Mouse (Mus musculus): Measurements from ENCODE around the gene Cox10. TPM values are rescaled to one million over a fixed set of nuclear protein-coding genes. Genes with fewer than 3 reads are reported as not detected.

Gene Cox10
- polyA plus RNA-seq, 1 experiment from 2014 or later, result 30.1 TPM

GRCm38 (mm10) chr11:64066001-64066400 is 13.3 kb downstream of the Cox10 start:
- DNase-seq (ENCODE audit: low spot score) (no peak), ATAC-seq (replicated peaks; ENCODE audit: insufficient number of reproducible peaks, low FRiP score, low TSS enrichment, low read depth) (no peak)
- Histone ChIP-seq H3K4me3 (ENCODE audit: low read depth, low read length) (no peak overlapping the region), H3K36me3 (replicated peaks; ENCODE audit: control insufficient read depth, insufficient read depth, low read depth, low read length) (no peaks in the 10 kb centered on the region), H3K9me3 (replicated peaks; ENCODE audit: control insufficient read depth, low read length) (no peaks in the 10 kb centered on the region), H3K27me3 (ENCODE audit: control insufficient read depth, insufficient read depth, low read length) (no peaks in the 10 kb centered on the region), H3K4me1 (ENCODE audit: control insufficient read depth, insufficient read depth, low read length) (no peaks in the 10 kb centered on the region), H3K4me2 (ENCODE audit: low read depth, low read length) (no peak overlapping the region), H3K9ac (replicated peaks; ENCODE audit: low read length) (no peak overlapping the region), H3K27ac (replicated peaks; ENCODE audit: low read depth, low read length) (no peak overlapping the region)
- WGBS, result 64% methylated on average over 2 of the region's 2 CpGs

GRCm38 (mm10) chr11:64063130-64063529 is 16.1 kb downstream of the Cox10 start:
- ATAC-seq (replicated peaks; ENCODE audit: insufficient number of reproducible peaks, low FRiP score, low TSS enrichment, low read depth), result no peak

GRCm38 (mm10) chr11:64062226-64062625 is 17.0 kb downstream of the Cox10 start:
- WGBS, result 97% methylated on average over 4 of the region's 4 CpGs

More at GRCm38 (mm10) chr11:64063130-64063529, 16.1 kb downstream of the Cox10 start:
- H3K4me3 ChIP-seq (ENCODE audit: low read depth, low read length), result no peak overlapping the region
- H3K27ac ChIP-seq (replicated peaks; ENCODE audit: low read depth, low read length), result no peak overlapping the region
- H3K4me1 ChIP-seq (ENCODE audit: control insufficient read depth, insufficient read depth, low read length), result no peaks in the 10 kb centered on the region
- WGBS, result 86% methylated on average over 3 of the region's 3 CpGs
- no peaks in the 10 kb centered on the region for H3K36me3 ChIP-seq (replicated peaks; ENCODE audit: control insufficient read depth, insufficient read depth, low read depth, low read length)
- H3K9ac ChIP-seq (replicated peaks; ENCODE audit: low read length), result no peak overlapping the region
- no peak for DNase-seq (ENCODE audit: low spot score)
- no peak overlapping the region for H3K4me2 ChIP-seq (ENCODE audit: low read depth, low read length)
- no peaks in the 10 kb centered on the region for H3K9me3 ChIP-seq (replicated peaks; ENCODE audit: control insufficient read depth, low read length)
- H3K27me3 ChIP-seq (ENCODE audit: control insufficient read depth, insufficient read depth, low read length), result no peaks in the 10 kb centered on the region

GRCm38 (mm10) chr11:64059305-64059704 is 20.0 kb downstream of the Cox10 start:
- ATAC-seq (replicated peaks; ENCODE audit: insufficient number of reproducible peaks, low FRiP score, low TSS enrichment, low read depth) (no peak), DNase-seq (ENCODE audit: low spot score) (no peak)
- WGBS, result 93% methylated on average over 2 of the region's 2 CpGs
- no peaks in the 10 kb centered on the region for H3K27me3 ChIP-seq (ENCODE audit: control insufficient read depth, insufficient read depth, low read length)
- H3K9ac ChIP-seq (replicated peaks; ENCODE audit: low read length), result no peak overlapping the region
- H3K27ac ChIP-seq (replicated peaks; ENCODE audit: low read depth, low read length), result no peak overlapping the region
- no peaks in the 10 kb centered on the region for H3K4me1 ChIP-seq (ENCODE audit: control insufficient read depth, insufficient read depth, low read length)
- H3K36me3 ChIP-seq (replicated peaks; ENCODE audit: control insufficient read depth, insufficient read depth, low read depth, low read length), result no peaks in the 10 kb centered on the region
- H3K9me3 ChIP-seq (replicated peaks; ENCODE audit: control insufficient read depth, low read length), result no peaks in the 10 kb centered on the region
- H3K4me2 ChIP-seq (ENCODE audit: low read depth, low read length), result no peak overlapping the region
- no peak overlapping the region for H3K4me3 ChIP-seq (ENCODE audit: low read depth, low read length)

More at GRCm38 (mm10) chr11:64062226-64062625, 17.0 kb downstream of the Cox10 start:
- ATAC-seq (replicated peaks; ENCODE audit: insufficient number of reproducible peaks, low FRiP score, low TSS enrichment, low read depth), result no peak
- H3K4me2 ChIP-seq (ENCODE audit: low read depth, low read length), result no peak overlapping the region
- H3K27ac ChIP-seq (replicated peaks; ENCODE audit: low read depth, low read length), result no peak overlapping the region
- H3K9me3 ChIP-seq (replicated peaks; ENCODE audit: control insufficient read depth, low read length), result no peaks in the 10 kb centered on the region
- H3K27me3 ChIP-seq (ENCODE audit: control insufficient read depth, insufficient read depth, low read length), result no peaks in the 10 kb centered on the region
- DNase-seq (ENCODE audit: low spot score), result no peak
- no peak overlapping the region for H3K9ac ChIP-seq (replicated peaks; ENCODE audit: low read length)
- H3K4me3 ChIP-seq (ENCODE audit: low read depth, low read length), result no peak overlapping the region
- no peaks in the 10 kb centered on the region for H3K4me1 ChIP-seq (ENCODE audit: control insufficient read depth, insufficient read depth, low read length)
- no peaks in the 10 kb centered on the region for H3K36me3 ChIP-seq (replicated peaks; ENCODE audit: control insufficient read depth, insufficient read depth, low read depth, low read length)

GRCm38 (mm10) chr11:64058474-64058873 is 20.8 kb downstream of the Cox10 start:
- 93% methylated on average over 3 of the region's 3 CpGs for WGBS
- Histone ChIP-seq H3K4me1 (ENCODE audit: control insufficient read depth, insufficient read depth, low read length) (no peaks in the 10 kb centered on the region), H3K9ac (replicated peaks; ENCODE audit: low read length) (no peak overlapping the region), H3K4me2 (ENCODE audit: low read depth, low read length) (no peak overlapping the region), H3K27ac (replicated peaks; ENCODE audit: low read depth, low read length) (no peak overlapping the region), H3K9me3 (replicated peaks; ENCODE audit: control insufficient read depth, low read length) (no peaks in the 10 kb centered on the region), H3K36me3 (replicated peaks; ENCODE audit: control insufficient read depth, insufficient read depth, low read depth, low read length) (no peaks in the 10 kb centered on the region), H3K27me3 (ENCODE audit: control insufficient read depth, insufficient read depth, low read length) (no peaks in the 10 kb centered on the region), H3K4me3 (ENCODE audit: low read depth, low read length) (no peak overlapping the region)
- ATAC-seq (replicated peaks; ENCODE audit: insufficient number of reproducible peaks, low FRiP score, low TSS enrichment, low read depth) (no peak), DNase-seq (ENCODE audit: low spot score) (no peak)

- Histone ChIP-seq H3K9me3 (replicated peaks; ENCODE audit: control insufficient read depth, low read length) (no peaks in the 10 kb centered on the region), H3K27ac (replicated peaks; ENCODE audit: low read depth, low read length) (no peak overlapping the region), H3K4me2 (ENCODE audit: low read depth, low read length) (no peak overlapping the region), H3K4me1 (ENCODE audit: control insufficient read depth, insufficient read depth, low read length) (no peaks in the 10 kb centered on the region), H3K9ac (replicated peaks; ENCODE audit: low read length) (no peak overlapping the region), H3K27me3 (ENCODE audit: control insufficient read depth, insufficient read depth, low read length) (no peaks in the 10 kb centered on the region), H3K36me3 (replicated peaks; ENCODE audit: control insufficient read depth, insufficient read depth, low read depth, low read length) (no peaks in the 10 kb centered on the region), H3K4me3 (ENCODE audit: low read depth, low read length) (no peak overlapping the region)
- DNase-seq (ENCODE audit: low spot score) (peak; percentile 61), ATAC-seq (replicated peaks; ENCODE audit: insufficient number of reproducible peaks, low FRiP score, low TSS enrichment, low read depth) (no peak)
- 53% methylated on average over 5 of the region's 5 CpGs for WGBS
Observed at GRCm38 (mm10) chr11:64053371-64053770, 25.9 kb downstream of the Cox10 start.

GRCm38 (mm10) chr11:64051195-64051968 is 27.9 kb downstream of the Cox10 start:
- H3K27me3 ChIP-seq (ENCODE audit: control insufficient read depth, insufficient read depth, low read length), result no peaks in the 10 kb centered on the region
- ATAC-seq (replicated peaks; ENCODE audit: insufficient number of reproducible peaks, low FRiP score, low TSS enrichment, low read depth) (0 out of 2 replicates have a peak, but pooled peaks have one; percentile 56), DNase-seq (ENCODE audit: low spot score) (peak; percentile 36)
- no peaks in the 10 kb centered on the region for H3K4me1 ChIP-seq (ENCODE audit: control insufficient read depth, insufficient read depth, low read length)
- H3K4me3 ChIP-seq (ENCODE audit: low read depth, low read length), result no peak overlapping the region
- H3K9me3 ChIP-seq (replicated peaks; ENCODE audit: control insufficient read depth, low read length), result no peaks in the 10 kb centered on the region
- H3K4me2 ChIP-seq (ENCODE audit: low read depth, low read length), result no peak overlapping the region
- H3K36me3 ChIP-seq (replicated peaks; ENCODE audit: control insufficient read depth, insufficient read depth, low read depth, low read length), result no peaks in the 10 kb centered on the region
- 64% methylated on average over 9 of the region's 9 CpGs for WGBS
- no peak overlapping the region for H3K27ac ChIP-seq (replicated peaks; ENCODE audit: low read depth, low read length)
- H3K9ac ChIP-seq (replicated peaks; ENCODE audit: low read length), result no peak overlapping the region

GRCm38 (mm10) chr11:64047432-64047831 is 31.8 kb downstream of the Cox10 start:
- 87% methylated on average over 13 of the region's 13 CpGs for WGBS
- Histone ChIP-seq H3K9ac (replicated peaks; ENCODE audit: low read length) (no peak overlapping the region), H3K4me2 (ENCODE audit: low read depth, low read length) (no peak overlapping the region), H3K9me3 (replicated peaks; ENCODE audit: control insufficient read depth, low read length) (no peaks in the 10 kb centered on the region), H3K4me1 (ENCODE audit: control insufficient read depth, insufficient read depth, low read length) (no peaks in the 10 kb centered on the region), H3K4me3 (ENCODE audit: low read depth, low read length) (no peak overlapping the region), H3K36me3 (replicated peaks; ENCODE audit: control insufficient read depth, insufficient read depth, low read depth, low read length) (no peaks in the 10 kb centered on the region), H3K27ac (replicated peaks; ENCODE audit: low read depth, low read length) (no peak overlapping the region), H3K27me3 (ENCODE audit: control insufficient read depth, insufficient read depth, low read length) (no peaks in the 10 kb centered on the region)
- ATAC-seq (replicated peaks; ENCODE audit: insufficient number of reproducible peaks, low FRiP score, low TSS enrichment, low read depth), result no peak
- no peak for DNase-seq (ENCODE audit: low spot score)

All from embryonic facial prominence, embryonic 11.5 days (tissue).